Mouse (Mus musculus) stomach, embryonic 14.5 days (tissue): ENCODE measurements around the gene Gm20388. TPM values are rescaled to one million over a fixed set of nuclear protein-coding genes. Genes with fewer than 3 reads are reported as not detected.
A peak's percentile ranks its signal among the peaks of the same experiment; 100 is the strongest.

Source experiments
- ATAC-seq: fragments of 200-750 bp; cut with Nextera tagmentation; 2 replicates; pipeline ENCODE4 v1.8.0; 2017; ENCODE audit warnings: low read depth, moderate TSS enrichment; ENCODE audit not compliant: insufficient number of reproducible peaks, insufficient read depth, low FRiP score
- H3K27ac ChIP-seq: fragments of 300-500 bp; sonication (generic); 2 replicates; pipeline ENCODE4 v1.5.1; 2014; ENCODE audit warnings: mild to moderate bottlenecking, low read length, moderate library complexity, mixed read lengths
- H3K27me3 ChIP-seq: fragments of 300-500 bp; sonication (generic); 2 replicates; pipeline ENCODE4 v1.6.1; 2014; ENCODE audit warnings: low read length, control low read depth, mixed read lengths; ENCODE audit not compliant: control insufficient read depth, insufficient read depth
- H3K36me3 ChIP-seq: fragments of 300-500 bp; sonication (generic); 2 replicates; pipeline ENCODE4 v1.6.1; 2014; ENCODE audit warnings: mild to moderate bottlenecking, control low read depth, low read length, moderate library complexity, mixed read lengths; ENCODE audit not compliant: control insufficient read depth, insufficient read depth
- H3K4me1 ChIP-seq: fragments of 300-500 bp; sonication (generic); 2 replicates; pipeline ENCODE4 v1.6.1; 2014; ENCODE audit warnings: low read length, control low read depth, mixed read lengths; ENCODE audit not compliant: control insufficient read depth, insufficient read depth
- H3K4me2 ChIP-seq: fragments of 300-500 bp; sonication (generic); replicated peaks from 2 replicates; pipeline ENCODE4 v1.6.1; 2014; ENCODE audit warnings: low read depth, low read length, control low read depth
- H3K4me3 ChIP-seq: fragments of 300-500 bp; sonication (generic); 2 replicates; pipeline ENCODE4 v1.5.1; 2014; ENCODE audit warnings: low read depth, low read length, control low read depth
- H3K9ac ChIP-seq: fragments of 300-500 bp; sonication (generic); replicated peaks from 2 replicates; pipeline ENCODE4 v1.6.1; 2014; ENCODE audit warnings: low read depth, mild to moderate bottlenecking, control low read depth, low read length, moderate library complexity, mixed read lengths
- H3K9me3 ChIP-seq: fragments of 300-500 bp; sonication (generic); 2 replicates; pipeline ENCODE4 v1.6.1; 2016; ENCODE audit warnings: low read depth, low read length, control low read depth; ENCODE audit not compliant: control insufficient read depth
- WGBS: fragments of 180-500 bp; shearing (Covaris S2); extraction: QIAGEN DNeasy Blood & Tissue Kit; methylation state at CpG from one replicate; pipeline ENCODE4 v1.1.7; 2014; 5-methylcytosine and 5-hydroxymethylcytosine counted together
- polyA plus RNA-seq: library from polyadenylated mRNA; unstranded; fragments of >200 nt; fragmentation: Nextera tagmentation; extraction: Ambion mirVana; gene quantifications from 2 replicates; pipeline ENCODE4 v1.2.1, GENCODE M21; 2014

Gene Gm20388
- polyA plus RNA-seq, 1 experiment from 2014 or later, result 11.4 TPM

GRCm38 (mm10) chr8:123786644-123787043, 3876.0 kb downstream of the Gm20388 start:
- 0 out of 2 replicates have a peak, but pooled peaks cover 7% of the 10 kb centered on the region for H3K4me1 ChIP-seq
- H3K27me3 ChIP-seq, result no peaks in the 10 kb centered on the region
- H3K4me3 ChIP-seq, result no peak overlapping the region
- H3K36me3 ChIP-seq, result no peaks in the 10 kb centered on the region
- H3K27ac ChIP-seq, result no peak overlapping the region
- no peak for ATAC-seq
- no peak overlapping the region for H3K4me2 ChIP-seq
- 79% methylated on average over 6 of the region's 6 CpGs for WGBS
- no peak overlapping the region for H3K9ac ChIP-seq
- H3K9me3 ChIP-seq, result no peaks in the 10 kb centered on the region

- Histone ChIP-seq H3K27me3 (no peaks in the 10 kb centered on the region), H3K27ac (no peak overlapping the region), H3K4me2 (peak overlapping the region; percentile 18; the same call in 1 of the 2 replicates), H3K4me1 (0 out of 2 replicates have a peak, but pooled peaks cover 7% of the 10 kb centered on the region), H3K9ac (no peak overlapping the region), H3K36me3 (no peaks in the 10 kb centered on the region), H3K9me3 (no peaks in the 10 kb centered on the region), H3K4me3 (no peak overlapping the region)
- ATAC-seq, result no peak
- WGBS, result 39% methylated on average over 21 of the region's 21 CpGs
Measured at GRCm38 (mm10) chr8:123787254-123787897, 3876.7 kb downstream of the Gm20388 start.

GRCm38 (mm10) chr8:123788416-123789170, 3878.0 kb downstream of the Gm20388 start:
- no peaks in the 10 kb centered on the region for H3K36me3 ChIP-seq
- no peak overlapping the region for H3K4me3 ChIP-seq
- H3K27me3 ChIP-seq, result no peaks in the 10 kb centered on the region
- WGBS, result 33% methylated on average over 14 of the region's 14 CpGs
- no peak overlapping the region; the same call in 1 of the 2 replicates for H3K27ac ChIP-seq
- no peak for ATAC-seq
- no peaks in the 10 kb centered on the region for H3K9me3 ChIP-seq
- no peak overlapping the region for H3K4me2 ChIP-seq
- H3K9ac ChIP-seq, result no peak overlapping the region
- H3K4me1 ChIP-seq, result 0 out of 2 replicates have a peak, but pooled peaks cover 4% of the 10 kb centered on the region

GRCm38 (mm10) chr8:123789461-123789860, 3878.8 kb downstream of the Gm20388 start:
- WGBS, result 76% methylated on average over 9 of the region's 9 CpGs
- ATAC-seq, result no peak

GRCm38 (mm10) chr8:123789970-123790369, 3879.3 kb downstream of the Gm20388 start:
- Histone ChIP-seq H3K27ac (no peak overlapping the region), H3K4me1 (0 out of 2 replicates have a peak, but pooled peaks cover 2% of the 10 kb centered on the region), H3K4me2 (no peak overlapping the region), H3K4me3 (no peak overlapping the region), H3K27me3 (no peaks in the 10 kb centered on the region), H3K9ac (no peak overlapping the region), H3K9me3 (no peaks in the 10 kb centered on the region), H3K36me3 (no peaks in the 10 kb centered on the region)
- WGBS, result under 1% methylated on average over 4 of the region's 4 CpGs
- ATAC-seq, result no peak

More at GRCm38 (mm10) chr8:123789461-123789860, 3878.8 kb downstream of the Gm20388 start:
- H3K36me3 ChIP-seq, result no peaks in the 10 kb centered on the region
- no peak overlapping the region for H3K4me3 ChIP-seq
- no peak overlapping the region for H3K9ac ChIP-seq
- no peak overlapping the region for H3K4me2 ChIP-seq
- 0 out of 2 replicates have a peak, but pooled peaks cover 2% of the 10 kb centered on the region for H3K4me1 ChIP-seq
- H3K27me3 ChIP-seq, result no peaks in the 10 kb centered on the region
- H3K9me3 ChIP-seq, result no peaks in the 10 kb centered on the region
- no peak overlapping the region for H3K27ac ChIP-seq

GRCm38 (mm10) chr8:123791101-123791844, 3880.6 kb downstream of the Gm20388 start:
- Histone ChIP-seq H3K9ac (0 out of 2 replicates have a peak overlapping the region, but pooled peaks have one; percentile 14), H3K9me3 (no peaks in the 10 kb centered on the region), H3K27ac (no peak overlapping the region), H3K27me3 (no peaks in the 10 kb centered on the region), H3K4me2 (no peak overlapping the region), H3K4me1 (0 out of 2 replicates have a peak, but pooled peaks cover 2% of the 10 kb centered on the region), H3K4me3 (no peak overlapping the region), H3K36me3 (no peaks in the 10 kb centered on the region)
- ATAC-seq, result no peak
- WGBS, result 65% methylated on average over 16 of the region's 16 CpGs

- H3K9ac ChIP-seq, result no peak overlapping the region
- no peak overlapping the region for H3K4me3 ChIP-seq
- ATAC-seq, result no peak
- no peaks in the 10 kb centered on the region for H3K27me3 ChIP-seq
- no peaks in the 10 kb centered on the region for H3K9me3 ChIP-seq
- no peaks in the 10 kb centered on the region for H3K36me3 ChIP-seq
- H3K4me2 ChIP-seq, result no peak overlapping the region
- no peak overlapping the region for H3K27ac ChIP-seq
- WGBS, result 86% methylated on average over 7 of the region's 7 CpGs
- H3K4me1 ChIP-seq, result 0 out of 2 replicates have a peak, but pooled peaks cover 2% of the 10 kb centered on the region
Measured at GRCm38 (mm10) chr8:123791845-123792225, 3881.2 kb downstream of the Gm20388 start.

- peak overlapping the region; percentile 27; the same call in 1 of the 2 replicates for H3K27ac ChIP-seq
Measured at GRCm38 (mm10) chr8:123793900-123794299, 3883.3 kb downstream of the Gm20388 start.

More at GRCm38 (mm10) chr8:123793900-123794299, 3883.3 kb downstream of the Gm20388 start:
- Histone ChIP-seq H3K4me3 (no peak overlapping the region), H3K4me2 (no peak overlapping the region), H3K27me3 (no peaks in the 10 kb centered on the region), H3K4me1 (no peaks in the 10 kb centered on the region), H3K9me3 (no peaks in the 10 kb centered on the region), H3K36me3 (no peaks in the 10 kb centered on the region), H3K9ac (no peak overlapping the region)
- 6% methylated on average over 10 of the region's 10 CpGs for WGBS
- ATAC-seq, result no peak
